Mouse (Mus musculus) megakaryocyte, embryonic 14.5 days (primary cell): ENCODE results near the gene AY074887. TPM values are rescaled to one million over a fixed set of nuclear protein-coding genes. Genes with fewer than 3 reads are reported as not detected.

ENCODE experiments used
- H3K27me3 ChIP-seq: replicated peaks from 2 replicates; pipeline ENCODE3; 2012; ENCODE audit warnings: inconsistent platforms
- H3K36me3 ChIP-seq: replicated peaks from 2 replicates; pipeline ENCODE3; 2012; ENCODE audit warnings: low read length, inconsistent platforms, mixed read lengths
- H3K4me1 ChIP-seq: 2 replicates; pipeline ENCODE4 v1.6.1; 2012; ENCODE audit warnings: inconsistent platforms
- H3K4me3 ChIP-seq: replicated peaks from 2 replicates; pipeline ENCODE3; 2012; ENCODE audit warnings: moderate library complexity, mild to moderate bottlenecking, inconsistent platforms
- H3K9me3 ChIP-seq: 2 replicates; pipeline ENCODE4 v1.6.1; 2012; ENCODE audit warnings: inconsistent platforms
- FLI1 ChIP-seq: IDR thresholded peaks from 2 replicates; pipeline ENCODE4 v1.6.1; 2012; ENCODE audit warnings: low read length, inconsistent platforms, mixed read lengths
- GATA1 ChIP-seq: IDR thresholded peaks from 3 replicates; pipeline ENCODE4 v1.6.1; 2012; ENCODE audit warnings: mixed read lengths, low read length, inconsistent platforms, borderline replicate concordance
- polyA plus RNA-seq: library from polyadenylated mRNA; stranded (reverse); fragments of >175 nt; gene quantifications from 2 replicates; pipeline ENCODE4 v1.2.3, GENCODE M21; 2012; ENCODE audit warnings: low replicate concordance; ENCODE audit not compliant: insufficient read depth

AY074887 gene
- polyA plus RNA-seq, 1 experiment, result not detected

DNA sequence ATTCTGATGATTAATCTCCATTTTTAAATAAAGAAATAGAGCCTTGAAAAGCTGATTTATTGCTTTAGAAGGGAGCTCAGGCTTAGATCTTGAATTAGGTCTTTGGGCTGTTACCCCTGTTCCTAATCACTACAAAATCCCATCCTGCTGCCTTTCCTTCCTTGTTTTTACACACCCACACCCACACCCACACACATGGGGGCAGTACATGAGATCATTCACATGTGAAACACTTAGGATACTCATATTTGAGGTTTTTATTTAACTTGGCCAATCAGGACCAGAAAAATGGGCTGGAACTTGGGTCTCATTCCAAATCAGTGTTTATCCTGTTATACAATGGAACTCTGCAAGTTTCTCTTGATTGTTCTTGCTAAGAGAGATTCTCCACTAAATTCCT lies 1.3 kb downstream of the AY074887 start:
- Histone ChIP-seq H3K4me3 (no peak overlapping the region), H3K27me3 (peaks cover 5% of the 10 kb centered on the region), H3K36me3 (peaks cover 27% of the 10 kb centered on the region), H3K4me1 (peaks cover 34% of the 10 kb centered on the region), H3K9me3 (no peaks in the 10 kb centered on the region)
- TF ChIP-seq FLI1 (no peak), GATA1 (no peak)

DNA sequence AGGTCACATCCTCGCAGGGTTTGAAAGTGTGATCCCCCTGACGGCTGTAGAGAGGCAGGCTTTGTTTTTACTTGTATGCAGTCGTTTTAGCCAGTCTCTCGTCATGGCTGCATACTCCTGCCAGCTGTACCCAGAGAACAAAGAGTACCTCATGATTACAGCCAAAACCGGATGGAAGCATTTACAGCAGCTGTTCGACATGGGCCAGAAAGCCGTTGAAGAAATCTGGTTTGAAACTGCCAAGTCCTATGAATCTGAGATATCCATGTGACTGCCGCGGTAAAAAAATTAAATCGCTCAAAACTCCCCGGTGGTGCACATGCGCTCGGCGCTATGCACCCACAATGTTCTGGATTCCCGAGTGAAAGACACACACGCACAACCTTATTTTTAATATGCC lies 4.5 kb downstream of the AY074887 start:
- H3K27me3 ChIP-seq, result peaks cover 5% of the 10 kb centered on the region
- peaks cover 3% of the 10 kb centered on the region; the same call in 1 of the 2 replicates for H3K4me1 ChIP-seq
- H3K9me3 ChIP-seq, result no peaks in the 10 kb centered on the region
- no peak overlapping the region for H3K4me3 ChIP-seq
- H3K36me3 ChIP-seq, result no peaks in the 10 kb centered on the region
- TF ChIP-seq GATA1 (no peak), FLI1 (no peak)

DNA sequence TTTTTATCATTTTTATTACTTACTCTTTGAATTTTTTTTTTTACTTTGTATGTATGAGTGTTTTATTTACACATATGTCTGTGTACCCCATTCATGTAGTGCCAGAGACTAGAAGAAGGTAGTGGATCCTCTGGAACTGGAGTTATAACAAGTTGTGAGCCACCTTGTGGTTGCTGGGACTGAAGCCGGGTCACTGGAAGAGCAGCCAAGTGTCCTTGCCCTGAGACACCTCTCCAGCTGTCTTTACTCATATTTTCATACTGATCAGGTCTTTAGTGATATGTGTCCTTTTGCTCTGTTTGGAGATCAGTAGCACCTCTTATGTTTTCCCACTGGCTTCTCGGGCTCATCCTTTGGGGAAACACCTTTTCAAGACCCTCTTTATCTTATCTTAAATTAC lies 6.3 kb downstream of the AY074887 start:
- Histone ChIP-seq H3K4me3 (no peak overlapping the region), H3K4me1 (0 out of 2 replicates have a peak, but pooled peaks cover 3% of the 10 kb centered on the region), H3K27me3 (peaks cover 5% of the 10 kb centered on the region), H3K9me3 (no peaks in the 10 kb centered on the region), H3K36me3 (no peaks in the 10 kb centered on the region)
- no peak for TF ChIP-seq FLI1
- no peak for TF ChIP-seq GATA1

DNA sequence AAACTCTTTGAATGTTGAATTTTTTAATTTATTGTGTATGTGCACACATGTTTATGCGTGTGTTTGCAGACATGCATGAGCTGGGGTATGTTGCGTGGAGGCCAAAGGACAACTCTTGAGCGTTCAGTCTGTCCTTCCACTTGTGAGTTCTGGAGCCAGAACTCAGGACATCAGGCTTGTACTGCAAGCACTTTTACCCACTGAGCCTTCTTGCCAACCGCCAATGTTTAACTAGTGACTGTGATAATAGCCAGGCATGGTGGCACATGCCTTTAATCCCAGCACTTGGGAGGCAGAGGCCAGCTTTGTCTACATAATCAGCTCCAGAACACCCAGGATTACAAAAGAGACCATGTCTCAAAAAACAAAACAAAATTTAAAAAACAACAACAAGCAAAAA lies 8.7 kb downstream of the AY074887 start:
- Histone ChIP-seq H3K4me3 (no peak overlapping the region), H3K27me3 (peaks cover 10% of the 10 kb centered on the region), H3K9me3 (no peaks in the 10 kb centered on the region), H3K36me3 (no peaks in the 10 kb centered on the region), H3K4me1 (no peaks in the 10 kb centered on the region)
- TF ChIP-seq GATA1 (no peak), FLI1 (no peak)

DNA sequence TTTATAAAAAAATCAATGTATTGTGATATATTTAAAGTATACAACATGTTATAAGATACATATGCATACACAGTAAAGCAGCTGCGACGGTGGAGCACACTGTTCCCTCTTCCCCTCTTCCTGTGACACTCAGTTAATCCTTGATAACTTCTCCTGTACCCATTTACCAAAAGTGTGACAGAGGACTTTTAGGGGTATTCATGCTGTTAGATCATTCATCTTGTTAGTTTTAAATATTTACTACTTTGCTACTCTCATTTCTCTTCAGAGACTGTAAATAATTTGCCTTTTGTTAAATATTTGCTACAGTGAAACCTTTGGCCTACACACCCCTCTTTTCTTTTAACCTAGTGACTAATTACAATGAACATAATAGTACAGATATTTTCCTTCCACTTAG lies 18.4 kb downstream of the AY074887 start:
- Histone ChIP-seq H3K4me3 (no peak overlapping the region), H3K9me3 (no peaks in the 10 kb centered on the region), H3K36me3 (no peaks in the 10 kb centered on the region), H3K4me1 (no peaks in the 10 kb centered on the region), H3K27me3 (peaks cover 5% of the 10 kb centered on the region)
- TF ChIP-seq FLI1 (no peak), GATA1 (no peak)

DNA sequence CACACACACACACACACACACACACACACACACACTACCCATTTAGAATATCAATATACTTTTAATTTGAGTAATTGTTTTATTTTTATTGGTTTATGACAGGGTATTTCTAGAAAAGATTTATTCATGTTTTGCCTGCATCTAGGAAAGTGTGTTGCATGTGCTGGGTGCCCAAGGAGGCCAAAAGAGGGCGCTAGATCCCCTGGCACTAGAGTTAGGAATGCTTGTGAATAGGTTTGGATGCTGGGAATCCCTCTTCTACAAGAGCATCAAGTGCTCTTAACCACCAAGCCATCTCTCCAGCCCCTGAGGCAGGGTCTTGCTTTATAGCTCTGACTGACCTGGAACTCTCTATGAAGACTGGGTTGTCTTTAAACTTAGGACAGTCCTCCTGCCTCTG lies 19.0 kb downstream of the AY074887 start:
- no peaks in the 10 kb centered on the region for H3K9me3 ChIP-seq
- no peak overlapping the region for H3K4me3 ChIP-seq
- peaks cover 5% of the 10 kb centered on the region for H3K27me3 ChIP-seq
- TF ChIP-seq FLI1, result no peak
- TF ChIP-seq GATA1, result no peak
- no peaks in the 10 kb centered on the region for H3K4me1 ChIP-seq
- no peaks in the 10 kb centered on the region for H3K36me3 ChIP-seq

DNA sequence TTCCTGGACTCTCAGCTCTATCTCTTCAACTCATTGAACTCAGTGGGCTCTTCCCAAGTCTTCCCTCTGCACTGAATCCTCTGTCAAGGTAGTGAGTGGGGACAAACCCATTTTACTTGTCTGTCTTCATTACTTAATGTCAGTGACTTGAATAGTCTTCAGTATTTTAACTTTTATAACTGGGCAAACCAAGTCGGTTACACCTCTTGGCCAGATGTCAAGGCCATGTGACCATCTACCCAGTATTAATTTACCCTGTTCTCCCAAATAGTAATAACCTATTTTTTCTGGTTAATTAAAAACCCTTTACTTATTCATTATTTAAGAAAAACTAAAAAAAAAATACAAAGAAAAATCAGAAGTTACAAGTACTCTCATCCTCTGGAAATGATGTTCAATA lies 20.1 kb downstream of the AY074887 start:
- H3K36me3 ChIP-seq, result no peaks in the 10 kb centered on the region
- H3K4me1 ChIP-seq, result no peaks in the 10 kb centered on the region
- H3K4me3 ChIP-seq, result no peak overlapping the region
- TF ChIP-seq GATA1 (no peak), FLI1 (no peak)
- no peaks in the 10 kb centered on the region for H3K9me3 ChIP-seq
- peaks cover 5% of the 10 kb centered on the region for H3K27me3 ChIP-seq

DNA sequence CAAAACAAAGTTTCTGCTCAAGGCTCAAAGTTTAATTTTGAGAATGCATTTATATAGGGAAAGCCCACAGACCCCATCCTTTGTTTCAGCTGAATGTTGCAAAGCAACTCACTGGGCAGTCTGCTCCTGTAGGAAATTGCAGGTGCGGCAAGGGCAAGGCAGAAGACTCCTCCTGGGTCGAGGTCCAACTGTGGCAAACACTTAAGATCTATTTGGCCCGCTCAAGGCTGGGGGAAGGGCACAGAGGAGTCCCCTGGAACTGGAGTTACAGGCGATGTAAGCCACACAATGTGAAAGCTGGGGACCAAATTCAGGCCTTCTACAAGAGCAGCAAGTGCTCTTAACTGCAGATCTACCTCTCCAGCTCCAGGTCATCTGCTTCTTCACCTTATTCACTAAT lies 30.9 kb downstream of the AY074887 start:
- TF ChIP-seq FLI1, result no peak
- no peak for TF ChIP-seq GATA1
- no peak overlapping the region for H3K4me3 ChIP-seq
- peaks cover 9% of the 10 kb centered on the region for H3K4me1 ChIP-seq
- peaks cover 35% of the 10 kb centered on the region for H3K27me3 ChIP-seq
- H3K36me3 ChIP-seq, result no peaks in the 10 kb centered on the region
- peaks cover 23% of the 10 kb centered on the region for H3K9me3 ChIP-seq

DNA sequence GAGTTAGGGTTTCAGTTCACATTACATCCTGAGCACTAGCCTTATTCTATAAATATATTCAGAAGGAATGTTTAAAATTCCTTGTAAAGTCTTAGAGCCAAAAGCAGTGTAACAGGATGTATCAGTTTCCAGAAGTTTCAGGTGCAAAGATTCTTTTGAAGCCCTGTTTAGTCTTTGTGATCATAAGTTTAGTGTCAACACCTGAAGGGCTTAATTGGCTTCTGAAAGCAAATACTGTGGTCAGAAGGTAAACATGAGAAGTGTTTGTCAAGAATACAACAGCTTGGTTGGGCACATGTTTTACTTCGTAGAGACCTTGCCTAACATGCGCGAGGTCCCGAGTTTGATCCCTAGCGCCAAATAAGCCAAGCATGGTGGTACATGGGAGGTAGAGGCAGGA lies 32.0 kb downstream of the AY074887 start:
- H3K27me3 ChIP-seq, result peaks cover 35% of the 10 kb centered on the region
- no peak overlapping the region for H3K4me3 ChIP-seq
- H3K36me3 ChIP-seq, result no peaks in the 10 kb centered on the region
- peaks cover 23% of the 10 kb centered on the region for H3K9me3 ChIP-seq
- TF ChIP-seq GATA1, result no peak
- TF ChIP-seq FLI1, result no peak
- peaks cover 9% of the 10 kb centered on the region for H3K4me1 ChIP-seq

DNA sequence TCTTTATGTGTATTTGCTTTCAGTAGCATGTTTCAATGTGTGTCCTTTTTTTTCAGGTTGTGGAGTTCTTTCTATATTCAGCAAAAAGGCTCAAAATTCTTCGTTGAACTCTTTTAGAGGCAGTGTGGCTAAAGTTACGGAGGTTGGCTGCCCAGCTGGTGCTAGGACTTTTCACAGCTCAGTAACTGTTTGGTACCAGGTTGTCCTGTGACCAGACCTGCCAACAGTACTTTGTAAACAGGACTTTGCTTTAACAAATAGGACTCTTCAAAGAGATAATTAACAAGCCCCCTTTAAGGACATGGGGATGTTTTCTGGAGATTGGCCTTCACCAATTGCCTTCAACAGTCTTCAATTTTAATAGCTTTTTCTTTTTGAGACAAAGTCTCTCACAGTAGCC lies 32.6 kb downstream of the AY074887 start:
- TF ChIP-seq FLI1 (no peak), GATA1 (no peak)
- no peak overlapping the region for H3K4me3 ChIP-seq
- H3K27me3 ChIP-seq, result peaks cover 35% of the 10 kb centered on the region

More for the DNA sequence above, 32.6 kb downstream of the AY074887 start:
- Histone ChIP-seq H3K4me1 (peaks cover 9% of the 10 kb centered on the region), H3K36me3 (peaks cover 1% of the 10 kb centered on the region), H3K9me3 (peaks cover 23% of the 10 kb centered on the region)
